Mouse (Mus musculus) CH12F3 (cell line): ENCODE data around the gene Tal1.

Experiments used
- in situ Hi-C: fragments of 300-500 bp; cut with MboI; formaldehyde crosslinking; loops from 2 replicates; pipeline ENCODE4 v1.14.3; 2020; ENCODE audit warnings: low sequenced_read_pairs

Tal1 gene

GRCm38 (mm10) chr4:115101682-115102081, 45.5 kb downstream of the Tal1 start:
- in situ Hi-C loops = loop anchor here (25.0 kb wide), 1 partner anchor 611 kb away; no protein-coding TSS in a partner anchor

- in situ Hi-C loops = loop anchor here (25.0 kb wide), 1 partner anchor 609 kb away; no protein-coding TSS in a partner anchor
Measured at GRCm38 (mm10) chr4:115103510-115103909, 47.3 kb downstream of the Tal1 start.

DNA sequence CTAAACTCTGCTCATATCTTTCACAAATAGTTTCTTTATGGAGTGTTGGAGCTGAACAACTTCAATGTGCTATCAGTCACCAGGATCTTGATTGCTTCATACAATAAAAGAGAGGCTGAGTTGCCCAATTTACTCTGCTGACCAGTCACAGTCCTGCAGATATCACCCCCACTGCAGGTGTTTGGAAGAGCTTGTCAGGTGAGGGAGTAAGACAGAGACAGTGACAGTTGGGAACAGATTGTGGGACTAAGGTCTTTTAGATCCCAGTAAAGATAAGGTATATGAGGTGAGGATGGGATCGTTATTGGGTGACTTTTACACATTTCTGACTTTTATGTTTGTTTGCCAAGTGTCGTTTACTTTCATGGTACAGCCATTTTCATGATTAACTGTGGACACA, 54.9 kb downstream of the Tal1 start:
- in situ Hi-C loops = loop anchor here (25.0 kb wide), 1 partner anchor 601 kb away; no protein-coding TSS in a partner anchor

DNA sequence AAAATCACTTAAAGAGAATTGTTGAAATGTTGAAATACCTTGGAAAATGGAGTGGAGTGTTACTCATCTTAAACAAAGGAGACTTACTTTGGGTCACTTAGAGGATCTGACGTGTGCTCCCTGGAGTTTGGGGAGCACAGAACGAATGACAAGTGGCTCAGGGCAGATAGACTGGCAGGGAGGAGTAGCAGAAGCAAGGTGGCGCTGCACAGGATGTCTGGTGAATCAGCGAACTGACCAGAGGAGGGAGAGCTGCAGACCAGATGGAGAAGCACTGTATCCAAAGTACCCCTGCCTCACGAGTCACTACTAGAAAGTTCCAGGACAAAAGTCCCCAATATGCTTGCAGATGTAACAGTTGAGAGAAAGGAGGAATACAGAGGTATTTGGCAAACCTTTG, 57.0 kb downstream of the Tal1 start:
- in situ Hi-C loops = loop anchor here (25.0 kb wide), 1 partner anchor 599 kb away; no protein-coding TSS in a partner anchor

DNA sequence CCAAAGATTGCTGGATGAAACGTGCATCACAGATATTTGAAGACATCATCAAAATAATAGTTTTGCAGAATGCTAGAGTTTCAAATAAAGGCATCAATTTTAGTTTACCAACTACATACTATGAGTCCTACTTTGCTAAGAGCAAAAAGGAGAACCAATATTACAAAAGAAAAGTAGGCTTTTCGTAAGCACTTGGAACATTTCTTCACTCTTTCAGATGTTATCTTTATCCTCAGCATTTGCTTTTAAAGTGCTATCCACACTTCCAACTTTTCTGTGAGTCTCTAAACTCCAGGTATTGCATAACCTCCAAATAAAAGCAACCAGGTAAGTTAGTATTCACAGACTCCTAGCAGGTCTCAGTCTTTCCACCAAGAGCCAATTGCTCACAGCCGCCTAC, 63.4 kb downstream of the Tal1 start:
- in situ Hi-C loops = loop anchor here (25.0 kb wide), 1 partner anchor 593 kb away; no protein-coding TSS in a partner anchor

GRCm38 (mm10) chr4:115121162-115121561, 64.9 kb downstream of the Tal1 start:
- in situ Hi-C loops = loop anchor here (25.0 kb wide), 1 partner anchor 591 kb away; no protein-coding TSS in a partner anchor
